Mouse (Mus musculus) neutrophil, adult 5-6 weeks (primary cell): Measurements from ENCODE around the gene Sytl3. TPM values are rescaled to one million over a fixed set of nuclear protein-coding genes. Genes with fewer than 3 reads are reported as not detected.
"Not testable (repeated sequence)": the region's sequence is repeated elsewhere in the genome, so short reads cannot be mapped to it uniquely, and the experiment has no call there.

ENCODE experiments used
- ATAC-seq: fragments of 151-379, 151-347 bp; 2 replicates; pipeline ENCODE4 v1.8.0; 2017; ENCODE audit warnings: mild to moderate bottlenecking, moderate TSS enrichment; ENCODE audit not compliant: insufficient number of reproducible peaks, poor library complexity, low FRiP score, severe bottlenecking; ENCODE audit errors: extremely low read depth
- total RNA-seq: library from RNA; stranded (forward); fragments of 200-1000 nt; gene quantifications from 2 replicates; pipeline ENCODE4 v1.2.3, GENCODE M21; 2017

The Sytl3 gene
- 5.5 and 6.4 TPM in 2 replicates for total RNA-seq

DNA sequence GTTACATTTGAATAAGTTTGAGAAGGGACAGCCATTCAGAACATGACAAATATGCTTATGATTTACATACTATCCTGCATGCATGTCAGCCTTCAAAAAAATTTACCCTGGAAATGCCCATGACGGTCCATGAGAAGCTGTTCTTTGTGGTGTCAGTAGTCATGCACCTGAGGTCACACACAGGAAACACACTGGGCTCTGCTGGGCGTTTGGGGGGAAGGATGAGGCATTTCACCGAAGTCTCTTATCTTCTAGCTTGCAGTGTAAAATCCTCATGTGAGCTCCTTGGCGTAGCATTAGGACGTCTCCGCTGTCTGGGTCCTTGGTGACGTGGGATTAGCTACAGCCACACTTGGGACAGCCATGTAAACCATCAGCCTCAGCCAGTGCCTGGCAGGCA is at the start of gene Sytl3:
Sytl3 (plus strand) TSS at position 293 of the 400 bp plus-strand sequence.
- not testable (repeated sequence) for ATAC-seq

DNA sequence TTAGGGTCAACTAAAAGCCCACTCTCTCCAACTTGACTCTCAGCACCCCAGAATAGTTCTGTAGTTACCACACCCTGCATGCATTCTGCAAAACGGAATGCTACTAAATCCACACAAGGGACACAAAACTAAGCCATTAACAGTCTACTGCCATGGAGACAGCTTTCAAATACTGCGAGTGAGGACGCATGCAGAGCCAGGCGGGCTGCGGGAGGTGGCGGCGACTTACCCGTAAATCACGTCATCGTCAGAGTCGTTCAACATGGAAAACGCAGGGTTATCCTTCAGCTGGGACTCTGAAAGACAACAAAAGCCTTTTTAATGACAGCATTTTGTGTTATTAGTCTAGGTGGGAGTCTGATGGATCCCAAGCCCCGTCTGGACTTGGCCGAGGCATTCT is 45.4 kb upstream of the Sytl3 start:
- not testable (repeated sequence) for ATAC-seq

DNA sequence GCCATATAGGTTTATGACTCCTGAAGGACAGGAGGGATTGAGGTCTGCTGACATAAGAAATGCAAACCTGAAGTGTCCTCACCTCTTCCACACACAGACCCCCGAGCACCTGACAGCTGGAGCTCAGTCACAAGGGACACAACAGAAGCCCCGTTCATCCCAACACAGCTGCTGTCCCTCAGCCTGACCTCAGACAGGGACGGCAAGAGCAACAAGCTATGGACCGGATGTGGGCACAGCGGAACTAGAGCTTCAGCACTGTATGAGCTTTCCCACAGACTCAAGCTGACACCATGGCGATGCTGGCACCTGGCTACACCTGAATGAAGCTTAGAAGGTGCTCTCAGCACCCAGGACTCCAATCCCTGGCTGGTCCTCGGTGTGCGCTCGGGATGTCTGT is 44.6 kb upstream of the Sytl3 start:
- ATAC-seq, result not testable (repeated sequence)

DNA sequence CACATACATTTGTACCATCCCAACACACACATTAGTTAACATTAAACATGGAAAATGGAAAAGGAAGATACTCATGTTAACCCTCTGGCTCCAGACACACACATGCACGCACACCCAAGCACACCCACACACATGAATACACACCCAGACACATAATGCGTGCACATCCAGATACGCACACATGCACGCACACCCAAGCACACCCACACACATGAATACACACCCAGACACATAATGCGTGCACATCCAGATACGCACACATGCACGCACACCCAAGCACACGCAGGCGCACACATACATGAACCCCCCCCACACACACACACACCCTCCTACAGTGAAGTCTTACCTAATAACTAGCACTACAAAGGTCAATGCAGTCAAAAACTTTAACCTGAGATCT is 42.2 kb upstream of the Sytl3 start:
- not testable (repeated sequence) for ATAC-seq

DNA sequence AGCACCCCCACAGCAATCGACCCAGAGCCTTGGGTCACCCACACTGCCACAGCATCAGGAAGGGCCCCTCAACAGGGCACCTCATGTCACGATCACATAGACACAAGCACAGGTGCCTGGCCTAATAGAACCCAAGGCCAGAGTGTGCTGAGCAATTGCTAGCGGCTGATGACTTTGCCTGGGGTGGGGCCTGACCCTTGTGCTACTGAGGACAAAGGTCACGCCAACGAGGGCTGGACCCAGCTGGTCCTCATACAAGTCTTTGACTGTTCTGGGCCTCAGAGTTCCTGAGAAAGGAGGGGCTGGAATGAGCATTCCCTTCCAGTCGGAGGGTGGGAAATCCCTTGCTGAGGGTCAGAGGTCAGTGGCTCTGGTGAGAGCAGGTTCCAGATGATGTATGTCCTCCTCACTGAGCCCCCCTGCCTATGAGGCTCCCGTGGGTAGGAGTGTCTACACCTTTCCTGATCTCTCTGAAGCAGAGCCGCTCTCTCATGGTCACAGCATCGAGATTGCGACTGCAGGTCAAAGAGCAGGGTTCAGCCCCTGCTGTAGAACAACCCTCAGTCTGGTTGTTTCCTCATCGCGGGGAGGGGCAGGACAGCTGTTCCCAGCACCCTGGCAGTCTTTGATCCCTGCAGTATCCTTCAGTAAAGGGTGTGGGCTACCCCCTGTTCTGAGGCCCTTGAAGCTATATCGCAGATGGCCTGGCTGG is 41.0 kb upstream of the Sytl3 start:
- ATAC-seq, result not testable (repeated sequence)

DNA sequence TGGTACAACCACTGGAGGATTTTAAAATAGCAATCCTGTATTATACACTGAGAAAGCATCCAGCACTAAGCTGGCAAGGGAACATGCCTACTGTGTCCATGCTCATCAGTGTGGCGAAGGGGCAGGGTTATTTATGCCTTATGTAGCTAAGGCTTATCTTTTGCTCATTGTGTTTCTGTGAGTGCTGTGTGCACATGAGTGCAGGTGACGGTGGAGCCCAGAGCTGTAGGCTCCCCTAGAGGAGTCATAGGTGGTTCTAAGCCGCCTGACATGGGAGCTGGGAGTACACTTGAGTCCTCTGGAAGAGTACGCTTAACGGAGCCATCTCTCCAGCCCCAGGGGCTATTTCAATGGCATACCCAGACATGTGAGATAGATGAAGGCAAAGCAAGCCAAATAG is 39.6 kb upstream of the Sytl3 start:
- not testable (repeated sequence) for ATAC-seq

DNA sequence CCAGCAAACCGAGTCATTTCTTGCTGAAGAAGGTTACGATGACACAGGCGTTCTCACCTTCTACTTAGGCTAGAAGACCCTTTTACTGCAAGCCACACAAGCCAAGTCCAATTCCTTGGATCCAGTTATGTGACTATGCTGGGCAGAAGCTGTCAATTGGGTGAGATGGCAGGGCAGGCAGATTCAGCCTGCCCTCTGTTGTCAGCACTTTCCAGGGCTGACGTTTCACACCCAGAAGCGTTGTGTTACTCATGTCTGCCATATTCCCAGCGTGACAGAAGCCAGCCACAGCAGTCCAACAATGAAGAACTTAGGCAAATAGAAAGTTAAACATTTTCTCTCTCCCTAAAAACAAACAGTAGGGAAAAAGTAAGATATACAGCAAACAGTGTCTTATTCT is 38.9 kb upstream of the Sytl3 start:
- ATAC-seq, result not testable (repeated sequence)

DNA sequence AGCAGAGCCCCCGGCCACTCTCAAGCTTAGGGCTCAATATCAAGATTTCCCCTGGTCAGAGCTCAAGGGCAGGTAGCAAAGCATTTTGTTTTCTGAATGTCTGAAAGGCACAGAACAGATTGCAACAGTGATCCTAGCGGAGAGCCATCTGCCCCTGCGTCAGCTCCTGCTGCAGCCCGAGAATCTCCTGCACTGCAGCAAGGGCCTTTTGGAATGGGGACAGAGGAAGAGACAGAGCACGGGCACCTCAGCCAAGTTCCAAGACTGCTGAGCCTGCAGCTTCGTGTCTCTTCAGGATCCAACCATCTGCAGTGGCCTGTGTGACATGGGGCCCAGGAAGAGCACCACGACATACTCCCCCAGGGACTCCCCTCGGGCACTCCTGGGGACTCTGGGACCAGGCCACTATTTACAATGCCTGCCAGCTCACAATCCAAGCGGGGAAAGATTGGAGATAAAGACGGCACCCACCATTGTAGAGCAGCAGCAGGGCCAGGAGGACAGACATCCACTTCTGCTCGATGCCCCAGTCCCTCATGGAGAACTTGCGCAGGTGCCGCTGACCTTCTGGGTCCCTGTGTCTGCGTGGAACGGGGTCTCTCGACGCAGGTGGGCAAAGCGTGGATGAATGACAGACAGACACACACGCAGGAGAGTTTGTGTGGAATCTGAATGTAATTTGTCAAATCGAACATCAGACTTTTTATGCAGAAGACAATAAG is 38.0 kb upstream of the Sytl3 start:
- ATAC-seq, result not testable (repeated sequence)

DNA sequence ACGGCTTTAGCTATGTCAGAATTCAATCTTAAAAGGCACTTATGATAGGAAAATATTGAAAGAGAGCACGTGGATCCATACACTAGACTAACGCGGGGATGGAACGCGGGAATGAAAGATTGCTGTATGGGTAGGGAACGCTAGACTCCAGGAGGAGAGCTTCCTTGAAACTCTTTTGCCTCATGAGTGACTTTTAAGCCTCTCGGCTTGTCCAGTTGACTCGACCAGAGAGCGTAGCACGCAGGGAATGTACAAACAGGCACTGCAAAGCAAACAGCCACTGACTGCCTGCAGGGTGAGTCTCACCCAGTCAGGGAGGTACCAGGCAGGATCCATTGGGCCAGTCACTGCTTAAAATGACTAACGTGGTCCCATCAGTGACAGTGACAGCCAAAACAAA is 36.9 kb upstream of the Sytl3 start:
- ATAC-seq, result not testable (repeated sequence)

DNA sequence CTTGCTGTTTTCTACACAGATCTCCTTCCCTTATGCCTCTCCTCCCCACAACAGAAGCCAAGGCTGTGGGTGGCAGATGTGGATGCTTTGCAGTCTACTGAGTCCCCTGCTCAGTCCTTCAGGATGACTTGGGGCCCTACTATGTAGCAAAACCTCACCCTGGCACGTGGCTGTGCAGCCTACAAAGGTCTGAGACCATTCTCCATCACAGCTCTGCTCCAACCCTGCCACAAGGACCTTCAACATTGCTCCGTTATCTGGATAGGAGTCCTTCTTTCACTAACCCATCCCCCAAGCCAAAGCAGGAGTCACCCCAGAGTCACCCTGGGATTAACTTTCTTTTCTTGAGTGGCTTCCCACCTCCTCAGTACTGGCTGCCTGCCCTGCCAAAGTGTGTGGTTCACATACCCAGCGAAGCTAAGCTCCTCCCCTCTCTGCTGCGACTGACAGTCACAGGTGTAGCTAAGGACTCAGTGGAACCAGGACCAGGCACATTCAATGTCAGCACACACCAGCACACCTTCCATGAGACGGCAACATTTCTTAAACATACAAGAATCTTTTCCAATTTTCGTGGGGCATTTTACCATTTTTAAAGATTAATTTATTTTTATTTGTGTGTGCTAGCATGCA is 33.9 kb upstream of the Sytl3 start:
- ATAC-seq, result not testable (repeated sequence)

DNA sequence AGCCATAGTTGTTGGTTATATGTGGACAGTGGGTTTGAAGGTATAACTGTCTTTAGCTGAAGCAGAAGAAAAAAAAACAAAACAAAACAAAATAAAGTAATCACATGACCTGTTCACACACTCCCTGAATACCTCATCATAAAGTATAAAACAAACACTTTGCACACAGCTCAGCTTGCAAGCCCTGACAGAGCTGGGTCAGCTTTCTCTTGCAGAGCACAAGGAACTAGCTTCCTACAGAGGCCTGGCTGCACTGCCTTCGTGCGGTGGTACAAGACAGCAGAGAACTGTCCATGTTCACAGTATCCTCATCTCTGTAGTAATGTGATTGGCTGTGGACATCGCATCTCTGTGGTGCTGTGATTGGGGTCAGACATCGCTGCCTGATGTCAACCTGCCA is 28.5 kb upstream of the Sytl3 start:
- ATAC-seq, result not testable (repeated sequence)

DNA sequence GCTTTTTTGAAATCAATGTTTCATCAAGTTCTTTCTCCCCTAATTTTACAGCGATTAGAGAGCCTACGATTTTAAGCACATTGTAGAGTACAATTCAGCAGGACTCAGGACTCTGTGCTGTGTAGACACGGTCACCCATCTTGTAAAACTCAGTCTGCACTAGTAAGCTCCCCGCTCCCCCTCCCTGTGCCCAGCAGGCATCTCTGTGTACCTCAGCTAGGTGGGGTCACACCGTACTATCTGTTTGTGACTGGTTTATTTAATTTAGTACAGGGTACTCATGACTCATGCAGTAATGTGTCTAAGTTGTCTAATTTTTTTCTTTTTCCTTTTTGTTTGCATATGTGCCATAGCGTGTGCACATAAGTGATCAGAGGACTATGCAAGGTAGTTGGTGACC is 26.0 kb upstream of the Sytl3 start:
- not testable (repeated sequence) for ATAC-seq

DNA sequence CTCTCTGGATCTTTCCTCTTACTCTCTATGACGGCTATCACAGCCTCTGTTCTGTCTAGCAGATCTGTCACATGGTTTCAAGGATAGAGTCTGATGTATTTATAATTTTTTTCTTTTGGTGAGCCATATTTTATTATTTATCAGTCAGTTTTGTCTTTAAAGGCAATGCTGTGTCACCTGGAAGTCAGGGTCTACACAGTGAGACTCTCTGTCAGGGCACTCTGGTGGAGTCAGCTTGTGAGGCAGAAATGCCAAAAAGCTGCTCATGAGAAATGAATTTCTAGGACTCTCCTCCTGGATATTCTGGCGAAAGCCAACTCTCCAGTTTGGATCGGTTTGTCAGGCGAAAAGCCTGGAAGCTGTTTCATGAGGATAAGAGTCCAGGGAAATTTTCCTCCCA is 23.1 kb upstream of the Sytl3 start:
- not testable (repeated sequence) for ATAC-seq

DNA sequence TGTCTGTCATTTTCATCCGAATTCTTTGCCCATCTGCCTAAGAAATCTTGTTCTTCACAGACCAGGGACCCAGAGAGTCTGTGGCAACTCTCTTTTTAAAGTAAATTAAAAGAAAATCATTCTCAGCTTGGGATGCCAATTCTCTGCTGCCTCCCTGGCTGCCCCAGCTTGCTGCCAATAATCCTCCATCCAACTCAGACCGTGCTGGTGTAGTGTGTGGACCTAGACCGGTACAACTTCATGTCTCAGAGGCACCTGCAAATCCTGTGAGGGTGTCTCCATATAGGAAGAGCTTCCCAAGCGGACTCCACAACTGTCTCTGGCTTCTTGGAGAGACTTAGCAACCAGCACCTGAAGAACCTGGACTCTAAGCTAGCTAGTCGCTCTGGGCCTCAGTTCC is 22.0 kb upstream of the Sytl3 start:
- ATAC-seq, result no peak

DNA sequence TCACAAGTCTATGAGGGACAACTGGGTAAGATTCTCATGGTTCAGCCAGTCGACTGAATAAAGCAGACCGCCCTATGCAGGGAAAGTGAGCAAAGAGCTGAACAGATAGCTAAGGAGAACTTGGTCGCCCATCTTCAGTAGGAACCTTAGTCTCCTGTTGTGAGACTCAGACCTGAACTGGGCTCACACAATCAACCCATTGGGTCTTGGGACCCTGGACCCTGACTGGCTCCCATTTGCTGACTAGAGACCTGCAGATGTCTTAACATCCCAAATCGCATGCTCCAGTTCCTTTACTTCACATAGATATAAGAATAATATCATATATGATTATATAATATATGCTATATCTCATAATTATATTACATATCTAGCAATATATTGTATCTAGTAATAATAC is 21.5 kb upstream of the Sytl3 start:
- not testable (repeated sequence) for ATAC-seq

DNA sequence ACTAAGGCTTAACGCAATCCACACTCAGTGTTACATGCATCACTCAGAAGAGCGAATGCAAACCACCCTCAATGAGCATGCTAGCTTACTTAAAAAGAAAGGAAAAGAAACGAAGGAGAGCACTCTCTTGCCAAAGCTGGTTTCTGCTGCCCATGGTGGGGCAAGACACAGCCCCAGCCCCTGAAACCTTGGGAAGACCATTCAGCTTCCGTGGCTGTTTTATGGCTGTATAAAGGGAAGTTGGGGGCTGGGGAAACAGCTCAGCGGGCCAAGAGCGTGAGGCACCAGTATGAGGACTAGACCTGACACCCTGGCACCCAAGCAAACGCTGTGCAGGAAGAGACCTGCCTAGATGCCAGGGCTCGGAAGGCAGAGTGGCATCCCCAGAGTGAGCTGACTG is 20.4 kb upstream of the Sytl3 start:
- not testable (repeated sequence) for ATAC-seq

DNA sequence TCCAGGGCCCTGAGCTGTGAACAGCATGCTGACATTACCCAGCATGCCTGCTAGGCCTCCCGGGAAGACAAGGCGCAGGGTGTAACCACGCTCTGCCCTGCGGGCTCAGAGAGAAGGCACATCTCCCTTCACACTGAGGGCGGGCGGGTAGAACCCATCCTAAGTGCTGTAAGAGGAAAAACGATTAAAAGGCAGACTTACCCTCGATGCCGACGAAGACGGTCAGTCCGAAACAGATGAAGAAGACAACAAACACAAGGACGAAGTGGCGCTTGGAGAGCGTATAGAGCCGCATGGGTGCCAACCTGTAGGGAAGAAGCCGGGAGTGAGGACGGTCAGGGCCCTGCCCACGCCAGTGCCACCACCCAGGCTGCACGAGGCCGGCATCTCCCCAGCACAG is 19.4 kb upstream of the Sytl3 start:
- ATAC-seq, result not testable (repeated sequence)

DNA sequence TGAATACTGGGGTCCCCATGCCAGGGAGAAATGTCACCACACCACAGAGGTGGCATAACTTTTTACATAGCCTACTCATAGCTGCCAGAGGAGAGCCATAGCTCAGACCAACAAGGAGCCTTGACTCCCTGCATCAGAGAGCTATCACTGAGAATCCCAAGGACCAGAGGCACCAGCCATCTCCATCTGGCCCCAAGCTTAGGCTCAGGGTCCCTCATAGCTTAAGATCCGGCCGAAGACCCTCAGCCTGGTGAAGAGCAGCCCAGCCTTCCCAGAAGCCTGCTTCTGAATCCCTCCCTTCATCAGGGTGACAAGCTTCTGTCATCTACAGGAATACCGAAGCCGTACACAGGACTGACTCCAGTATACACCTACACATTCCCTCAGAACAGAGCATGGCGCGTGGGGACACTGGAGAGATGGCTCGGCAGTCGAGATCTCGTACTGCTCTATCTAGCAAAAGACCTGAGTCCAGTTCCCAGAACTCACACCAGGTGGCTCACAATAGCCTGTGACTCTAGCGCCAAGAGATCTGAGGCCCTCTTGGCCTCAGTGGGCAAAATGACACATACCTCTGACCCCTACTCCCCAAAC is 18.8 kb upstream of the Sytl3 start:
- not testable (repeated sequence) for ATAC-seq

DNA sequence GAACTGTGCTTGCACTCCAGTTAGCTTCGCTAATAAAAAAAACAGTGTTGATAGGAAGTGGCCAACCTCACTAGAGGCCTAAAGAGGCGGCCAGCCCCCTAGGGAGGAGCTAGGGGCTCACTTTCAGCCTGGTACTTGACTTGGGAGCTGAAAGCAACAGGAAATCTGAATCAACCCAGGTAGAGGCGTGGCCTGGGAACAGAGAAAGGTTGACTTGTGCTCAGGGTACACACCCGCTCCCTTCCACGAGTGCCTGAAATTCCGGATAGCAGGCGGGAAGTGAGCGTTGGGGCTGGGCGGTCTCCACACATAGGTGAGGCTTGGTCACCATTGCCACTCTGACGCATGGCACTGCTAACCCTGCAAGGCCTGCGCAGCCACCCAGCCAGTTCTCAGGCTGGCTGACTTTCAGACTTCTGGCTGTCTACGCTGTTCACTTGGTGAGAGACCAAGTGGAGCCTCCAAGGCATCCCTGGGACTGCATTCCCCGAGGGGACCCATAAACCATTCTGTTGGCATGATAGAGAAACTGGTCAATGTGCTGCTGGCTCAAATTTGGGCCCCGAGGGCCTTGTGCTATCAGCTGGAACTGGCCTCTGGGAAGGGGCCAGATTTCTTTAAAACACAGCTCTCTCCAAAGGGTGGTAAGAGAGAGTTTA is 18.0 kb upstream of the Sytl3 start:
- ATAC-seq, result not testable (repeated sequence)
